Mouse (Mus musculus) CH12.LX (cell line): ENCODE measurements at regions not wholly inside any gene's neighbourhood (a gene's known extent, or its start where the extent isn't known, plus 50 kb on each side); places are given as distances from the start of the nearest gene placed in this dataset.

ENCODE experiments used
- DNase-seq: peaks from one replicate; pipeline ENCODE4 v3.0.0-alpha.2; 2013; ENCODE audit errors: extremely low read depth
- H3K27ac ChIP-seq: 2 replicates; pipeline ENCODE4 v1.5.1; 2012; ENCODE audit warnings: low read depth, mild to moderate bottlenecking, control low read depth, moderate library complexity; ENCODE audit not compliant: insufficient read depth
- H3K27me3 ChIP-seq: replicated peaks from 2 replicates; pipeline ENCODE3; 2012; ENCODE audit warnings: inconsistent platforms
- H3K36me3 ChIP-seq, 2 experiments: replicated peaks in 1 of 2; 2 replicates each; pipeline versions ENCODE3 to v1.6.1; 2012; ENCODE audit warnings: inconsistent platforms in 1 of 2, low read length in 1 of 2, mild to moderate bottlenecking in 1 of 2, mixed read lengths in 1 of 2, moderate library complexity in 1 of 2; ENCODE audit not compliant: control insufficient read depth in 1 of 2, insufficient read depth in 1 of 2
- H3K4me1 ChIP-seq, 2 experiments: 2 replicates each; pipeline ENCODE4 v1.6.1; 2012; ENCODE audit warnings: inconsistent platforms in 1 of 2, moderate library complexity in 1 of 2; ENCODE audit not compliant: insufficient read depth in 2 of 2, control insufficient read depth in 1 of 2
- H3K4me2 ChIP-seq: 2 replicates; pipeline ENCODE4 v1.6.1; 2012; ENCODE audit warnings: low read depth, mild to moderate bottlenecking, control low read depth; ENCODE audit not compliant: poor library complexity, insufficient read depth, severe bottlenecking
- H3K4me3 ChIP-seq, 3 experiments: fragments of 150-350 bp in 1 of 3; sonication (generic) in 1 of 3; replicated peaks in 1 of 3; 2 replicates each; pipeline versions ENCODE3 to v1.5.1; 2011 to 2012; ENCODE audit warnings: low read depth in 2 of 3, low read length in 2 of 3, mild to moderate bottlenecking in 2 of 3, moderate library complexity in 2 of 3, control low read depth in 1 of 3, improper control_type of control experiment in 1 of 3, inconsistent platforms in 1 of 3, mixed read lengths in 1 of 3; ENCODE audit not compliant: poor library complexity in 1 of 3
- H3K79me2 ChIP-seq: replicated peaks from 2 replicates; pipeline ENCODE4 v1.6.1; 2012; ENCODE audit warnings: mild to moderate bottlenecking, moderate library complexity; ENCODE audit not compliant: control insufficient read depth, poor library complexity, insufficient read depth, severe bottlenecking; ENCODE audit errors: extremely low read depth
- H3K9ac ChIP-seq: 2 replicates; pipeline ENCODE4 v1.6.1; 2012; ENCODE audit warnings: low read depth, mild to moderate bottlenecking, control low read depth, moderate library complexity; ENCODE audit not compliant: insufficient read depth
- H3K9me3 ChIP-seq: replicated peaks from 2 replicates; pipeline ENCODE3; 2012; ENCODE audit warnings: low read length, inconsistent platforms, mixed read lengths
- CHD2 ChIP-seq: IDR thresholded peaks from 2 replicates; pipeline ENCODE4 v1.6.1; 2011; ENCODE audit warnings: low read length, improper control_type of control experiment
- CTCF ChIP-seq, 2 experiments: IDR thresholded peaks in 1 of 2; conservative IDR thresholded peaks in 1 of 2; 2 replicates each; pipeline ENCODE4 v1.5.1; 2011 to 2012; ENCODE audit warnings: low read depth in 2 of 2, low read length in 2 of 2, improper control_type of control experiment in 1 of 2, inconsistent platforms in 1 of 2, mild to moderate bottlenecking in 1 of 2, moderate library complexity in 1 of 2
- ELF1 ChIP-seq: IDR thresholded peaks from 2 replicates; pipeline ENCODE4 v1.6.1; 2014; ENCODE audit warnings: low read depth, mild to moderate bottlenecking, inconsistent platforms, low read length, improper control_type of control experiment
- EP300 ChIP-seq: IDR thresholded peaks from 2 replicates; pipeline ENCODE4 v1.6.1; 2011; ENCODE audit warnings: low read length, improper control_type of control experiment
- HCFC1 ChIP-seq: IDR thresholded peaks from 2 replicates; pipeline ENCODE4 v1.6.1; 2012; ENCODE audit warnings: low read depth, mild to moderate bottlenecking, inconsistent platforms, low read length, improper control_type of control experiment
- IRF4 ChIP-seq: IDR thresholded peaks from 2 replicates; pipeline ENCODE4 v1.6.1; 2014; ENCODE audit warnings: low read depth, mild to moderate bottlenecking, inconsistent platforms, low read length, improper control_type of control experiment
- JUN ChIP-seq: IDR thresholded peaks from 2 replicates; pipeline ENCODE4 v1.6.1; 2011; ENCODE audit warnings: low read depth, mild to moderate bottlenecking, low read length, improper control_type of control experiment, moderate library complexity; ENCODE audit not compliant: insufficient read depth
- JUND ChIP-seq: conservative IDR thresholded peaks from 2 replicates; pipeline ENCODE4 v1.6.1; 2011; ENCODE audit warnings: low read depth, low read length, improper control_type of control experiment
- KAT2A ChIP-seq: IDR thresholded peaks from 2 replicates; pipeline ENCODE4 v1.6.1; 2012; ENCODE audit warnings: low read length, improper control_type of control experiment, inconsistent platforms; ENCODE audit not compliant: insufficient replicate concordance
- MAZ ChIP-seq: IDR thresholded peaks from 2 replicates; pipeline ENCODE4 v1.6.1; 2012; ENCODE audit warnings: low read depth, mild to moderate bottlenecking, inconsistent platforms, low read length, improper control_type of control experiment, moderate library complexity
- MEF2A ChIP-seq: IDR thresholded peaks from 2 replicates; pipeline ENCODE4 v1.6.1; 2014; ENCODE audit warnings: low read depth, mild to moderate bottlenecking, inconsistent platforms, low read length, improper control_type of control experiment, borderline replicate concordance
- MXI1 ChIP-seq: IDR thresholded peaks from 2 replicates; pipeline ENCODE4 v1.6.1; 2011; ENCODE audit warnings: mild to moderate bottlenecking, low read depth, low read length, improper control_type of control experiment
- MYC ChIP-seq: IDR thresholded peaks from 2 replicates; pipeline ENCODE4 v1.6.1; 2011; ENCODE audit warnings: low read depth, mild to moderate bottlenecking, improper control_type of control experiment, low read length
- NELFE ChIP-seq: IDR thresholded peaks from 2 replicates; pipeline ENCODE4 v1.6.1; 2011; ENCODE audit warnings: low read depth, low read length, improper control_type of control experiment
- NRF1 ChIP-seq: IDR thresholded peaks from 2 replicates; pipeline ENCODE4 v1.6.1; 2014; ENCODE audit warnings: low read depth, mild to moderate bottlenecking, inconsistent platforms, low read length, improper control_type of control experiment, moderate library complexity
- PAX5 ChIP-seq: IDR thresholded peaks from 2 replicates; pipeline ENCODE4 v1.6.1; 2012; ENCODE audit warnings: low read length, inconsistent platforms, mixed read lengths
- POLR2A ChIP-seq: IDR thresholded peaks from 2 replicates; pipeline ENCODE4 v1.6.1; 2011; ENCODE audit warnings: low read depth, mild to moderate bottlenecking, improper control_type of control experiment, low read length
- POLR2AphosphoS2 ChIP-seq: IDR thresholded peaks from 2 replicates; pipeline ENCODE4 v1.6.1; 2011; ENCODE audit warnings: low read depth, low read length, improper control_type of control experiment
- SMC3 ChIP-seq: IDR thresholded peaks from 2 replicates; pipeline ENCODE4 v1.6.1; 2011; ENCODE audit warnings: low read depth, low read length, improper control_type of control experiment
- ZC3H11A ChIP-seq: IDR thresholded peaks from 2 replicates; pipeline ENCODE4 v1.6.1; 2012; ENCODE audit warnings: low read depth, mild to moderate bottlenecking, inconsistent platforms, low read length, improper control_type of control experiment
- ZKSCAN1 ChIP-seq: IDR thresholded peaks from 2 replicates; pipeline ENCODE4 v1.6.1; 2012; ENCODE audit warnings: low read depth, inconsistent platforms, low read length, improper control_type of control experiment, borderline replicate concordance
- ZMIZ1 ChIP-seq: IDR thresholded peaks from 2 replicates; pipeline ENCODE4 v1.6.1; 2012; ENCODE audit warnings: low read depth, mild to moderate bottlenecking, inconsistent platforms, low read length, improper control_type of control experiment
- dilution Hi-C: fragments of 300-500 bp; cut with MboI; formaldehyde crosslinking; loops from 2 replicates; pipeline ENCODE4 v1.14.3; 2020; ENCODE audit warnings: low sequenced_read_pairs; ENCODE audit not compliant: extremely low pct_unique_long_range_greater_than_20kb, extremely low pct_ligation_motif_present
- in situ Hi-C: fragments of 300-500 bp; cut with MboI; formaldehyde crosslinking; loops from 3 replicates; pipeline ENCODE4 v1.14.3; 2019; ENCODE audit warnings: low sequenced_read_pairs, low pct_ligation_motif_present, low pct_unique_long_range_greater_than_20kb, mixed read lengths

- TF ChIP-seq NRF1, result no peak
- TF ChIP-seq IRF4, result no peak
- no peak for TF ChIP-seq EP300
These were observed 187.5 kb downstream of the Kctd12 start (continued) for GRCm38 (mm10) chr14:102794898-102795297.

GRCm38 (mm10) chr14:102793753-102794152 is 188.7 kb downstream of the Kctd12 start:
- dilution Hi-C loops, result no loop called here
- TF ChIP-seq CHD2 (no peak), CTCF (conservative IDR thresholded peaks at IDR 0.05 in 1 of 2, IDR thresholded peaks at IDR 0.05 in 1 of 2; ENCODE audit: low read depth in 2 of 2, low read length in 2 of 2) (no peak), JUND (no peak), NRF1 (no peak), PAX5 (no peak), ZC3H11A (no peak), MYC (no peak), NELFE (no peak), MEF2A (no peak), ELF1 (no peak), MXI1 (no peak), POLR2AphosphoS2 (no peak), ZKSCAN1 (no peak)
- in situ Hi-C loops, result no loop called here

GRCm38 (mm10) chr14:102790916-102791315 is 191.5 kb downstream of the Kctd12 start:
- Histone ChIP-seq H3K9ac (no peak overlapping the region), H3K79me2 (no peaks in the 10 kb centered on the region), H3K36me3 (no peaks in the 10 kb centered on the region), H3K4me1 (peaks cover 0 to 4% of the 10 kb centered on the region in 2 experiments; a peak in 1 of 4 replicates), H3K4me2 (no peak overlapping the region), H3K4me3 (no peak overlapping the region), H3K9me3 (no peaks in the 10 kb centered on the region), H3K27me3 (no peaks in the 10 kb centered on the region), H3K27ac (no peak overlapping the region)
- TF ChIP-seq MAZ, result no peak
- no peak for TF ChIP-seq CHD2
- TF ChIP-seq MEF2A, result no peak
- no peak for TF ChIP-seq KAT2A
- no peak for TF ChIP-seq POLR2AphosphoS2
- no peak for TF ChIP-seq PAX5
- TF ChIP-seq SMC3, result no peak
- TF ChIP-seq CTCF (conservative IDR thresholded peaks at IDR 0.05 in 1 of 2, IDR thresholded peaks at IDR 0.05 in 1 of 2; ENCODE audit: low read depth in 2 of 2, low read length in 2 of 2), result no peak
- no peak for TF ChIP-seq JUN
- TF ChIP-seq ZC3H11A, result no peak
- no peak for TF ChIP-seq NRF1
- TF ChIP-seq HCFC1, result no peak
- TF ChIP-seq ZMIZ1, result no peak
- no peak for TF ChIP-seq POLR2A
- no peak for TF ChIP-seq MYC
- no peak for DNase-seq
- in situ Hi-C loops, result no loop called here
- dilution Hi-C loops, result no loop called here

More at GRCm38 (mm10) chr14:102793753-102794152, 188.7 kb downstream of the Kctd12 start:
- Histone ChIP-seq H3K4me3 (no peak overlapping the region), H3K27ac (no peak overlapping the region), H3K9ac (no peak overlapping the region), H3K9me3 (no peaks in the 10 kb centered on the region), H3K27me3 (no peaks in the 10 kb centered on the region), H3K36me3 (no peaks in the 10 kb centered on the region), H3K4me2 (no peak overlapping the region), H3K4me1 (peaks cover 0 to 9% of the 10 kb centered on the region in 2 experiments; a peak in 2 of 4 replicates), H3K79me2 (no peaks in the 10 kb centered on the region)
- DNase-seq, result no peak
